Mouse (Mus musculus): ENCODE measurements at regions not wholly inside any gene's neighbourhood (a gene's known extent, or its start where the extent isn't known, plus 50 kb on each side); places are given as distances from the start of the nearest gene placed in this dataset.

DNA sequence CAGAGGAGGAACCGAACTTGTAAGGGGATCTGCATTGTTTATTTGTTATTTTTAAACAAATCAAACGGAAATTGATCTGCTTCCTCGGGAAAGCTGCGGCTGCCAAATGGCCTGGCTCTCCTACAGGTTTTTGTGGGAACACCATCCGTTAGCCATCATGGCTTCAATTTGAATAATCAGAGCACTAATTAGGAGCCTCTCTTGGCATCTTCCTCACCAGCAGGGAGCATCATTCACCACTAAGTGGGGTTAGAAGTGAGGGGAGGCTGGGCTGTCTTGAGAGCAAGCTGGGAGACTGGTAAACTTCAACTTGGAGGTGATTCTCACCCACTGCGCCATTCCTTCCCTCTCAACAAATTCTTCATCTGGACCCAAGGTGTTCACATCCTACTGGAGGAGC, 60.2 kb upstream of the Xylt1 start:
- TF ChIP-seq CTCF (IDR thresholded peaks at IDR 0.05; ENCODE audit: control insufficient read depth, insufficient read depth, insufficient read length): no peak
- no peak for TF ChIP-seq MAX (IDR thresholded peaks at IDR 0.05)
- no peak for TF ChIP-seq USF1 (IDR thresholded peaks at IDR 0.05; ENCODE audit: low read depth)

Measured in C2C12 (cell line).